Mouse (Mus musculus): ENCODE data around the gene Ldlr.
"Not testable (repeated sequence)": the region's sequence is repeated elsewhere in the genome, so short reads cannot be mapped to it uniquely, and the experiment has no call there.

The Ldlr gene

GRCm38 (mm10) chr9:21723377-21724146, at the start of gene Ldlr:
TSS of gene Ldlr (plus strand) at chr9:21723483.
- DNase-seq (ENCODE audit: low read depth, low spot score) = peak; percentile 55

- DNase-seq (ENCODE audit: low read depth, low spot score) = no peak
Observed at GRCm38 (mm10) chr9:21677706-21678105, 45.6 kb upstream of the Ldlr start.

GRCm38 (mm10) chr9:21680448-21680847, 42.8 kb upstream of the Ldlr start:
- no peak for DNase-seq (ENCODE audit: low read depth, low spot score)

- no peak for DNase-seq (ENCODE audit: low read depth, low spot score)
Observed at GRCm38 (mm10) chr9:21682827-21683226, 40.5 kb upstream of the Ldlr start.

GRCm38 (mm10) chr9:21683897-21684296, 39.4 kb upstream of the Ldlr start:
- peak; percentile 50 for DNase-seq (ENCODE audit: low read depth, low spot score)

GRCm38 (mm10) chr9:21688554-21688953, 34.7 kb upstream of the Ldlr start:
- no peak for DNase-seq (ENCODE audit: low read depth, low spot score)

GRCm38 (mm10) chr9:21690031-21690430, 33.3 kb upstream of the Ldlr start:
- no peak for DNase-seq (ENCODE audit: low read depth, low spot score)

GRCm38 (mm10) chr9:21691862-21692261, 31.4 kb upstream of the Ldlr start:
- DNase-seq (ENCODE audit: low read depth, low spot score) = no peak

GRCm38 (mm10) chr9:21692491-21692890, 30.8 kb upstream of the Ldlr start:
- DNase-seq (ENCODE audit: low read depth, low spot score) = no peak

- DNase-seq (ENCODE audit: low read depth, low spot score) = no peak
Observed at GRCm38 (mm10) chr9:21694071-21694470, 29.2 kb upstream of the Ldlr start.

GRCm38 (mm10) chr9:21695229-21695792, 28.0 kb upstream of the Ldlr start:
- DNase-seq (ENCODE audit: low read depth, low spot score) = no peak

GRCm38 (mm10) chr9:21697121-21697520, 26.2 kb upstream of the Ldlr start:
- DNase-seq (ENCODE audit: low read depth, low spot score) = no peak

GRCm38 (mm10) chr9:21699280-21699679, 24.0 kb upstream of the Ldlr start:
- DNase-seq (ENCODE audit: low read depth, low spot score) = not testable (repeated sequence)

GRCm38 (mm10) chr9:21701091-21701490, 22.2 kb upstream of the Ldlr start:
- peak; percentile 40 for DNase-seq (ENCODE audit: low read depth, low spot score)

GRCm38 (mm10) chr9:21703494-21703893, 19.8 kb upstream of the Ldlr start:
- DNase-seq (ENCODE audit: low read depth, low spot score) = no peak

- no peak for DNase-seq (ENCODE audit: low read depth, low spot score)
Observed at GRCm38 (mm10) chr9:21706085-21706484, 17.2 kb upstream of the Ldlr start.

- DNase-seq (ENCODE audit: low read depth, low spot score) = no peak
Observed at GRCm38 (mm10) chr9:21706586-21707265, 16.6 kb upstream of the Ldlr start.

GRCm38 (mm10) chr9:21709340-21709739, 13.9 kb upstream of the Ldlr start:
- DNase-seq (ENCODE audit: low read depth, low spot score) = no peak

GRCm38 (mm10) chr9:21715298-21715697, 8.0 kb upstream of the Ldlr start:
- no peak for DNase-seq (ENCODE audit: low read depth, low spot score)

- DNase-seq (ENCODE audit: low read depth, low spot score) = no peak
Observed at GRCm38 (mm10) chr9:21717015-21717414, 6.3 kb upstream of the Ldlr start.

GRCm38 (mm10) chr9:21721036-21721435, 2.2 kb upstream of the Ldlr start:
- DNase-seq (ENCODE audit: low read depth, low spot score) = no peak

- DNase-seq (ENCODE audit: low read depth, low spot score) = peak; percentile 80
Observed at GRCm38 (mm10) chr9:21724147-21724536, 859 bp downstream of the Ldlr start.

Data from telencephalon, adult 2 months (tissue).